16 mouse cellular contexts compared by ENCODE assay signal in the genomic region with DNA sequence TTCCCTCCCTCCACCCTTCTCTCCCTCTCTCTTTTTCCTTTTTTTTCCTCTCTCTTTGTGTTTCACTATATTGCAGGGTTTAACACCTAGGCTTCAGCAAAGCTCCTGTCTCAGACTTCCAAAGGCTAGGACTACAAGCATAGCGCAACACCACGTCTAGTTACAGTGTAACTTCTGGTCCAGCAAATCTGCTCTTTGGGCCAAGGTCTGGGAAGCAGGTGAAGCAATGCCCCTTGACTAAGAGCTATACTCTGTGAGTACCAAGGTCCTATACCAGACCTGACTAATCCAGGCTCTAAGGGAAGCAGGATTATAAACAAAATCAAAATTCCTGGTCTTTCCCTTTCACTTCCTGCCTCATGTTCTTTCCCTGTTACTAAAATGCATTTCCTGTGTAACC. TPM values are rescaled to one million over a fixed set of nuclear protein-coding genes. Genes with fewer than 3 reads are reported as not detected.
DNase-seq lines count a peak whose midpoint lies in the region; ATAC-seq lines count a peak whose summit lies in the region.
"Had no signal": no experiment of that assay in that cellular context is flagged by ENCODE, and none has a peak within 500 bp of the region (broad histone marks: within the 10 kb centered on the region; RNA-seq: fewer than 3 reads in every experiment).

No protein-coding gene starts in this region.

- no peak overlapping the region for H3K4me3 ChIP-seq in kidney, embryonic 14.5 days (ENCODE audit: low read length)
- H3K4me3 ChIP-seq in kidney, embryonic 15.5 days (replicated peaks) = no peak overlapping the region
- H3K4me3 ChIP-seq: erythroblast, embryonic 14.5 days; forebrain, embryonic 13.5 days; heart, embryonic 15.5 days; limb, embryonic 12.5 days; midbrain, embryonic 13.5 days had no signal

- H3K27ac ChIP-seq in kidney, embryonic 14.5 days (ENCODE audit: low read depth, low read length) = no peak overlapping the region
- H3K27ac ChIP-seq in kidney, embryonic 15.5 days = peak overlapping the region; percentile 20; the same call in 1 of the 2 replicates
- H3K27ac ChIP-seq: forebrain, embryonic 13.5 days; heart, embryonic 15.5 days; limb, embryonic 12.5 days; midbrain, embryonic 13.5 days had no signal

- no peaks in the 10 kb centered on the region for H3K27me3 ChIP-seq in kidney, embryonic 14.5 days (ENCODE audit: control insufficient read depth, insufficient read depth, low read length)
- no peaks in the 10 kb centered on the region for H3K27me3 ChIP-seq in kidney, embryonic 15.5 days
- H3K27me3 ChIP-seq: forebrain, embryonic 13.5 days; midbrain, embryonic 13.5 days had no signal

- peak; percentile 73 for DNase-seq in kidney, adult 11 months
- peak; percentile 40 for DNase-seq in kidney, adult 18-20 months
- peak; percentile 23 to 50 for DNase-seq in kidney, postnatal 4 days
- no peak for DNase-seq in spleen, adult 18-20 months
- no peak for DNase-seq in cerebellum, adult 11-12 months
- DNase-seq: cerebellum, adult 8-10 months; gastrocnemius, postnatal 36 days; thymus, adult 2 months had no signal

- no peaks in the 10 kb centered on the region for H3K36me3 ChIP-seq in kidney, embryonic 14.5 days (ENCODE audit: control insufficient read depth, insufficient read depth, low read length)
- H3K36me3 ChIP-seq in kidney, embryonic 15.5 days = no peaks in the 10 kb centered on the region
- H3K36me3 ChIP-seq: heart, embryonic 15.5 days; limb, embryonic 12.5 days; midbrain, embryonic 13.5 days had no signal

- no peaks in the 10 kb centered on the region for H3K9me3 ChIP-seq in kidney, embryonic 14.5 days (ENCODE audit: control insufficient read depth, low read length)
- H3K9me3 ChIP-seq in kidney, embryonic 15.5 days (replicated peaks) = no peaks in the 10 kb centered on the region
- H3K9me3 ChIP-seq: forebrain, embryonic 13.5 days; heart, embryonic 15.5 days; limb, embryonic 12.5 days; midbrain, embryonic 13.5 days had no signal

- ATAC-seq in kidney, embryonic 14.5 days (ENCODE audit: low FRiP score, low TSS enrichment) = no peak
- ATAC-seq in kidney, embryonic 15.5 days (replicated peaks; ENCODE audit: low FRiP score) = peak; percentile 62; the same call in 1 of the 2 replicates
- ATAC-seq: forebrain, embryonic 13.5 days; hindbrain, embryonic 16.5 days; midbrain, embryonic 13.5 days had no signal

- WGBS in kidney, embryonic 14.5 days = 69% methylated on average over 2 of the region's 2 CpGs
- WGBS in kidney, embryonic 15.5 days = 77% methylated on average over 2 of the region's 2 CpGs

- H3K9ac ChIP-seq in kidney, embryonic 14.5 days (ENCODE audit: low read depth, low read length) = no peak overlapping the region
- no peak overlapping the region for H3K9ac ChIP-seq in kidney, embryonic 15.5 days
- H3K9ac ChIP-seq: forebrain, embryonic 13.5 days; heart, embryonic 15.5 days; limb, embryonic 12.5 days; midbrain, embryonic 13.5 days had no signal

- no peak overlapping the region for H3K4me2 ChIP-seq in kidney, embryonic 14.5 days (replicated peaks; ENCODE audit: low read depth, low read length)
- no peak overlapping the region for H3K4me2 ChIP-seq in kidney, embryonic 15.5 days
- H3K4me2 ChIP-seq: forebrain, embryonic 13.5 days; heart, embryonic 15.5 days; limb, embryonic 12.5 days; midbrain, embryonic 13.5 days had no signal

- peaks cover 7% of the 10 kb centered on the region for H3K4me1 ChIP-seq in kidney, embryonic 14.5 days (ENCODE audit: control insufficient read depth, insufficient read depth, low read length)
- peaks cover 40% of the 10 kb centered on the region for H3K4me1 ChIP-seq in kidney, embryonic 15.5 days
- H3K4me1 ChIP-seq: forebrain, embryonic 13.5 days; heart, embryonic 15.5 days; midbrain, embryonic 13.5 days had no signal

RNA-seq across cellular contexts. Expression of a gene that starts 35.3 kb away (rescaled TPM):
- 13.8 and 15.2 TPM in 2 replicates for polyA plus RNA-seq in kidney, embryonic 14.5 days (2014; fragmentation: Nextera tagmentation; extraction: Ambion mirVana)
- 10.4 and 10.6 TPM in 2 replicates for polyA plus RNA-seq in kidney, embryonic 15.5 days (2015; fragmentation: Nextera tagmentation; extraction: Ambion mirVana)
- polyA plus RNA-seq: erythroblast, embryonic 14.5 days had no signal

Comparison
In these comparisons a context has a peak if more than half of its experiments do, and no peak if none do; other contexts are left out.
1. DNase-seq: peak in kidney, adult 11 months (single experiment), kidney, adult 18-20 months (single experiment) and kidney, postnatal 4 days (2 of 2); none in spleen, adult 18-20 months (0 of 2) and cerebellum, adult 11-12 months (single experiment).